Mouse (Mus musculus) limb, embryonic 14.5 days (tissue): Measurements from ENCODE around the gene Hoxc13. TPM values are rescaled to one million over a fixed set of nuclear protein-coding genes. Genes with fewer than 3 reads are reported as not detected.
A peak's percentile ranks its signal among the peaks of the same experiment; 100 is the strongest.

Source experiments
- ATAC-seq: fragments of 200-750 bp; cut with Nextera tagmentation; 2 replicates; pipeline ENCODE4 v1.8.0; 2017; ENCODE audit warnings: low read depth, moderate number of reproducible peaks, moderate TSS enrichment; ENCODE audit not compliant: low FRiP score
- DNase-seq: peaks from one replicate; pipeline ENCODE4 v3.0.0-alpha.2; 2015; ENCODE audit warnings: low spot score
- H3K27ac ChIP-seq: fragments of 300-500 bp; sonication (generic); replicated peaks from 2 replicates; pipeline ENCODE4 v1.5.1; 2014; ENCODE audit warnings: low read depth, mild to moderate bottlenecking, low read length, moderate library complexity, mixed read lengths
- H3K27me3 ChIP-seq: fragments of 300-500 bp; sonication (generic); 2 replicates; pipeline ENCODE4 v1.6.1; 2014; ENCODE audit warnings: low read length, mixed read lengths; ENCODE audit not compliant: control insufficient read depth, insufficient read depth
- H3K36me3 ChIP-seq: fragments of 300-500 bp; sonication (generic); 2 replicates; pipeline ENCODE4 v1.6.1; 2014; ENCODE audit warnings: mild to moderate bottlenecking, low read length, moderate library complexity, mixed read lengths; ENCODE audit not compliant: control insufficient read depth, insufficient read depth
- H3K4me1 ChIP-seq: fragments of 300-500 bp; sonication (generic); 2 replicates; pipeline ENCODE4 v1.6.1; 2014; ENCODE audit warnings: antibody characterized with exemption, low read length, mixed read lengths; ENCODE audit not compliant: control insufficient read depth, insufficient read depth
- H3K4me2 ChIP-seq: fragments of 300-500 bp; sonication (generic); replicated peaks from 2 replicates; pipeline ENCODE4 v1.6.1; 2014; ENCODE audit warnings: low read depth, mild to moderate bottlenecking, low read length, moderate library complexity; ENCODE audit not compliant: severe bottlenecking
- H3K4me3 ChIP-seq: fragments of 300-500 bp; sonication (generic); replicated peaks from 2 replicates; pipeline ENCODE4 v1.5.1; 2014; ENCODE audit warnings: low read length
- H3K9ac ChIP-seq: fragments of 300-500 bp; sonication (generic); 2 replicates; pipeline ENCODE4 v1.6.1; 2014; ENCODE audit warnings: mild to moderate bottlenecking, low read depth, low read length, moderate library complexity; ENCODE audit not compliant: severe bottlenecking
- H3K9me3 ChIP-seq: fragments of 300-500 bp; sonication (generic); 2 replicates; pipeline ENCODE4 v1.6.1; 2016; ENCODE audit warnings: low read length; ENCODE audit not compliant: control insufficient read depth
- POLR2A ChIP-seq: fragments of 200-500 bp; IDR thresholded peaks from 2 replicates; pipeline ENCODE4 v1.8.0; 2012; ENCODE audit warnings: inconsistent platforms, mild to moderate bottlenecking, moderate library complexity, borderline replicate concordance; ENCODE audit not compliant: insufficient read depth, insufficient read length; ENCODE audit errors: extremely low read depth
- WGBS: fragments of 180-500 bp; shearing (Covaris S2); extraction: QIAGEN DNeasy Blood & Tissue Kit; methylation state at CpG from one replicate; pipeline ENCODE4 v1.1.7; 2014; 5-methylcytosine and 5-hydroxymethylcytosine counted together
- polyA plus RNA-seq, 2 experiments: library from polyadenylated mRNA; depleted of rRNA in 1 of 2; stranded (reverse) in 1 of 2; unstranded in 1 of 2; fragments of >200 nt; fragmentation: Nextera tagmentation in 1 of 2; extraction: Ambion mirVana in 1 of 2; gene quantifications; 2 replicates each; pipeline versions ENCODE4 v1.2.1 to v1.2.3; 2012 to 2014

Gene Hoxc13
- polyA plus RNA-seq, 2 experiments: 2.9 to 6.1 TPM

DNA sequence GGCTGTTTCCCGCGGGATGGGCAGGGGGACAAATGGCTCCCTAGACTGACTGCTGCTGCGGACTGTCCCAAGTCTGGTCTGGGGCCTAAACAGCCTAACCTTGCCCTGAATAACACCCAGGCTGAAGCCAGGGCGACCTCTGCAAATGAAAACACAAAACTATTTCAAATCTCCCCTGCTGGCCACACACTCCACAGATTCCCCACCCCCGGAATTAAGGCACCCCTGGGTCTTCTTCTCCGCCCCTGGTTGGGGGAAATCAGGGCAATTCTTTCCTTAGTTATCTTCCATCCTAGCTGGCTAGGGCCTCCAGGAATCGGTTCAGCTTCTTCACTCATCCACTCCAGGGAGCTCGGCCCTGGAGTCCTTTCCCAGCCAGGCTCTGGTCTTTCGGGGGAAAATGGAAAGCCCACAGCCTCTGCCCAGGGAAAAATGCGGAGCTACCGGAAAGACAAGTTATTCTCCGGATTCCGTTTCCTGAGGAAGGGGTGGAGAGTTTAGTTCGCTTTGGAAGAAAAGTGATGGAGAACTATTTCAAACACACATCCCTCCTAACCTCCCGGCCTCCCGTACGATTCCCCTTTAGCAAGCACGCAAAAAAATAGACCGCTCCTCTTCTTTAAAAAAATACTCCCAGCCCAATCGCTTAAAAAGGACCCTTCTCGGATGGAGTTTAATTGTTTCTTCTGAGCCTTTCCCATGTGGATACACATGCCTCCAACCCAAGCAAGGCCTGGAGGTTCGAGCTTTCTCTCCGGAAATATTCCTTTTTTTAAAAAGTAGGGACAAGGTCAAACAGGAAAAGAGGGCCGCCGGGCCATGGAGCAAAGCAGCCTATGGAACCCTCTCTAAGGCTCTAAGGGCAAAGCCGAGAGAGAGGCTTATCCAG lies 44.3 kb downstream of the Hoxc13 start:
- TF ChIP-seq POLR2A: no peak
- peaks cover 88% of the 10 kb centered on the region for H3K27me3 ChIP-seq
- H3K4me3 ChIP-seq: peak overlapping the region; percentile 38
- H3K9me3 ChIP-seq: no peaks in the 10 kb centered on the region
- peak overlapping the region; percentile 54 for H3K4me2 ChIP-seq
- ATAC-seq (no peak), DNase-seq (no peak)
- H3K9ac ChIP-seq: peak overlapping the region; percentile 40
- peaks cover 4% of the 10 kb centered on the region; the same call in 1 of the 2 replicates for H3K4me1 ChIP-seq
- 7% methylated on average over 26 of the region's 26 CpGs for WGBS
- H3K36me3 ChIP-seq: no peaks in the 10 kb centered on the region
- H3K27ac ChIP-seq: peak overlapping the region; percentile 63

DNA sequence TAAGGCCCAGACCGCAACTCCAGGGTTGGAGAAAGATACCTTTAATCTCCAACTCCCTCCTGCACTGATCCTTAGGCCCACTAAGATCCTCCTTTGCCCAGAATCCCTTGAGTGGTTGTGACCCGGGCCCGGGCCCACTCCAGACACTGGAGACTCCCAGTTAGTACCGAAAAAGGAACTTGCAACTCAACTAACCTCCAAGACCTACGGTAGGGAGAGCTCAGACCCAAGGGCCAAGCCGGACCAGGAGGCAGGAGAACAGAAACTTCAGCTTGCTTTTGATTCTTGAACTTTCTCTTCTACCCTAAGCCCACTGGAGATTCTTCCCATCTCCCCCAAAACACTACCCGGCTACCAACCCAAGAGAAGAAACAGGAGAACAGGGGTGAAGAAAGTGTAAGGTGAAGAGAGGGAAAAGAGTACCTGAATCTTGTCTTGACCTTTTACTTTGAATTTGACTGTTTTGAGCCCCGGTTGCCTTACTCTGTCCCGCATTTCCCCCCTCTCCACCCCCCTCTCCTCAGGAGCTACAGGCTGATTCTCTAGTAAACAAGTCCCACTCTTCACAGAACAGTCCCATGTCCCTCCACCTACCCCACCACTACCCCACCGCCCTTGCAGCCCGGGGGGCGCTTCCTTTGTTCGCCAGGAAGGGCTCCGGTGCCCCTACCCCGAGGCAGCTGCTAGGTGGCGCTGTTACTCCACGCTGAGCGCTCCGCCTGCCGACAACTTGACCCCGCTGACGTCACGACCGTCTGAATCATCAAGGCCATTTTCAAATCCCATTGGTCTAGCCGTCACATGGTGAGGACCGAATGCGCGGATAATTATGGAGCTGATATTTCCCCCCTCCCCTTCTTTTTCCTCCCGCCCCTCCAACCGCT lies 45.2 kb downstream of the Hoxc13 start:
- WGBS: 5% methylated on average over 28 of the region's 30 CpGs
- Histone ChIP-seq H3K9me3 (no peaks in the 10 kb centered on the region), H3K36me3 (no peaks in the 10 kb centered on the region), H3K4me3 (peak overlapping the region; percentile 38), H3K4me2 (peak overlapping the region; percentile 54), H3K4me1 (peaks cover 2% of the 10 kb centered on the region; the same call in 1 of the 2 replicates), H3K27ac (peak overlapping the region; percentile 63), H3K9ac (peak overlapping the region; percentile 40), H3K27me3 (peaks cover 89% of the 10 kb centered on the region)
- DNase-seq (peak; percentile 94), ATAC-seq (peak; percentile 75)
- no peak for TF ChIP-seq POLR2A

DNA sequence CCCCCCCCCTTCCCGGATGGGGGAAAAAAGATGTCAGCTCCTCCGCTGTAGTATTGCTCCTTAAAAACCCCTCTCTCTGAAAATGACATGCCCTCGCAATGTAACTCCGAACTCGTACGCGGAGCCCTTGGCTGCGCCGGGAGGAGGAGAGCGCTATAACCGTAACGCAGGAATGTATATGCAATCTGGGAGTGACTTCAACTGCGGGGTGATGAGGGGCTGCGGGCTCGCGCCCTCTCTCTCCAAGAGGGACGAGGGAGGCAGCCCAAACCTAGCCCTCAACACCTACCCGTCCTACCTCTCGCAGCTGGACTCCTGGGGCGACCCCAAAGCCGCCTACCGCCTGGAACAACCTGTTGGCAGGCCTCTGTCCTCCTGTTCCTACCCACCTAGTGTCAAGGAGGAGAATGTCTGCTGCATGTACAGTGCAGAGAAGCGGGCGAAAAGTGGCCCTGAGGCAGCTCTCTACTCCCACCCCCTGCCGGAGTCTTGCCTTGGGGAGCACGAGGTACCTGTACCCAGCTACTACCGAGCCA lies 45.9 kb downstream of the Hoxc13 start, which contains the start of gene Hoxc10:
Gene Hoxc10 (plus strand): TSS at position 21 of the 536 bp plus-strand sequence.
- TF ChIP-seq POLR2A: no peak
- peak within 1 kb of the TSS; percentile 54 for H3K4me2 ChIP-seq
- H3K9ac ChIP-seq: peak within 1 kb of the TSS; percentile 53
- DNase-seq: no peak
- no peaks in the 10 kb centered on the region; the same call in 1 of the 2 replicates for H3K4me1 ChIP-seq
- under 1% methylated on average over 22 of the region's 27 CpGs for WGBS
- H3K27ac ChIP-seq: peak within 1 kb of the TSS; percentile 63
- H3K9me3 ChIP-seq: no peaks in the 10 kb centered on the region
- H3K4me3 ChIP-seq: peak within 1 kb of the TSS; percentile 38
- H3K36me3 ChIP-seq: no peaks in the 10 kb centered on the region
- ATAC-seq: peak; percentile 17; the same call in 1 of the 2 replicates
- H3K27me3 ChIP-seq: peaks cover 89% of the 10 kb centered on the region

DNA sequence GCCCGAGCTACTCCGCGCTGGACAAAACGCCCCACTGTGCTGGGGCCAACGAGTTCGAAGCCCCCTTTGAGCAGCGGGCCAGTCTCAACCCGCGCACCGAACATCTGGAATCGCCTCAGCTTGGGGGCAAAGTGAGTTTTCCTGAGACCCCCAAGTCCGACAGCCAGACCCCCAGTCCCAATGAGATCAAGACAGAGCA lies 46.3 kb downstream of the Hoxc13 start, which contains the start of gene Hoxc5:
Gene Hoxc5 (plus strand): TSS at position 132 of the 199 bp plus-strand sequence.
- ATAC-seq (no peak), DNase-seq (no peak)
- no peak for TF ChIP-seq POLR2A
- Histone ChIP-seq H3K9me3 (no peaks in the 10 kb centered on the region), H3K27ac (peak within 1 kb of the TSS; percentile 63), H3K4me2 (peak within 1 kb of the TSS; percentile 54), H3K36me3 (no peaks in the 10 kb centered on the region), H3K4me1 (no peaks in the 10 kb centered on the region; the same call in 1 of the 2 replicates), H3K27me3 (peaks cover 90% of the 10 kb centered on the region), H3K9ac (peak within 1 kb of the TSS; percentile 53), H3K4me3 (peak within 1 kb of the TSS; percentile 38)
- WGBS: under 1% methylated on average over 12 of the region's 12 CpGs
